Mouse (Mus musculus) bone marrow, adult 2 months (tissue): ENCODE results near the gene Hoxc9.

Experiments used
- CTCF ChIP-seq: fragments of 200-500 bp; IDR thresholded peaks from 2 replicates; pipeline ENCODE4 v1.5.1; 2011; ENCODE audit warnings: low read length, control low read depth; ENCODE audit not compliant: control insufficient read depth, insufficient read depth
- POLR2A ChIP-seq: fragments of 200-500 bp; IDR thresholded peaks from 2 replicates; pipeline ENCODE4 v1.6.1; 2011; ENCODE audit warnings: low read depth, mild to moderate bottlenecking, control low read depth, low read length, borderline replicate concordance; ENCODE audit not compliant: control insufficient read depth

DNA sequence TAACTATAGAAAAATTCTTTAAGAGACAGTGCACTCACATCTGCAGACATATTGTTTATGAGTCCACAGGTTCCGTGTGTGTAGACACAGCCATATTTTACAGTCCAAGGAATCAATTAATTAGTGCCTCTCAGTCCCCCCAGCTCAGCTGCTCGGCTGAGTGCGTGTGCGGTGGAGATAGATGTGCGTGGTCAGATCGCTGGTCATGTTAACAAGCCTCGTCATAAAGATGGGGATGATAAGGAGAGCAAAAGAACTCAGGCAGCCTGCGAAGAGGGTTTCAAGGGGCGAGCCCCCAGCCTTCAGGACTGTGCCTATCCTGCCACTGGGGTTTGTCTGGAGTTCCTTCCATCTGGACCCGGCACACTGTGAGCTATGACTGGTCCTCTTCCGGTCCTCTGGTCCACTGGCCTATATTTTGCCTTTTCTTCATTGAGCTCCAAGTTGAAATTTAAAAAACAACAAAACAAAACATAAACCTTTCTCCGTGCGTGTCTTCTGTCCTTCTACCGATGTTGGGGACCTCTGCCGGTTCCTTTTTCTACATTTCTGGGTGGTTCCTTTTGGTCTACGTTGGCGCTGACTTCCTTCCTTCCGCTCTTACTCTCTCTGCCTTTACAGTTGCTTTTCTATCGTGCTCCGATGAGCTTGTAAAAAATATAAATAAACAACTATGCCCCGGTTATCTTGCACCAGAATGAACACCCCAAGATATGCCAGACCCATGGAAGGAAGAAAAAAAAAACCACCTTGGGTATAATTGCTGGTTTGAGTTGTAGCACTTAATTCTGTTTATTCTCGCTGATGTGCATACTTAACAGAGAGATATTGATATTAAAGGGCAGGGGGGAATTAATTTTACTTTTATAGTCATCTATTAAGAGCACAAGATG is 30.8 kb upstream of the Hoxc9 start:
- TF ChIP-seq CTCF (no peak), POLR2A (no peak)
